Mouse (Mus musculus) erythroblast, embryonic 14.5 days (primary cell): Measurements from ENCODE around the gene Ptprd.

Experiments used
- GATA1 ChIP-seq: IDR thresholded peaks from 2 replicates; pipeline ENCODE4 v1.6.1; 2012; ENCODE audit warnings: low read length, inconsistent platforms, mixed read lengths
- TAL1 ChIP-seq: IDR thresholded peaks from 3 replicates; pipeline ENCODE4 v1.6.1; 2012; ENCODE audit warnings: low read length, inconsistent platforms, mixed read lengths

DNA sequence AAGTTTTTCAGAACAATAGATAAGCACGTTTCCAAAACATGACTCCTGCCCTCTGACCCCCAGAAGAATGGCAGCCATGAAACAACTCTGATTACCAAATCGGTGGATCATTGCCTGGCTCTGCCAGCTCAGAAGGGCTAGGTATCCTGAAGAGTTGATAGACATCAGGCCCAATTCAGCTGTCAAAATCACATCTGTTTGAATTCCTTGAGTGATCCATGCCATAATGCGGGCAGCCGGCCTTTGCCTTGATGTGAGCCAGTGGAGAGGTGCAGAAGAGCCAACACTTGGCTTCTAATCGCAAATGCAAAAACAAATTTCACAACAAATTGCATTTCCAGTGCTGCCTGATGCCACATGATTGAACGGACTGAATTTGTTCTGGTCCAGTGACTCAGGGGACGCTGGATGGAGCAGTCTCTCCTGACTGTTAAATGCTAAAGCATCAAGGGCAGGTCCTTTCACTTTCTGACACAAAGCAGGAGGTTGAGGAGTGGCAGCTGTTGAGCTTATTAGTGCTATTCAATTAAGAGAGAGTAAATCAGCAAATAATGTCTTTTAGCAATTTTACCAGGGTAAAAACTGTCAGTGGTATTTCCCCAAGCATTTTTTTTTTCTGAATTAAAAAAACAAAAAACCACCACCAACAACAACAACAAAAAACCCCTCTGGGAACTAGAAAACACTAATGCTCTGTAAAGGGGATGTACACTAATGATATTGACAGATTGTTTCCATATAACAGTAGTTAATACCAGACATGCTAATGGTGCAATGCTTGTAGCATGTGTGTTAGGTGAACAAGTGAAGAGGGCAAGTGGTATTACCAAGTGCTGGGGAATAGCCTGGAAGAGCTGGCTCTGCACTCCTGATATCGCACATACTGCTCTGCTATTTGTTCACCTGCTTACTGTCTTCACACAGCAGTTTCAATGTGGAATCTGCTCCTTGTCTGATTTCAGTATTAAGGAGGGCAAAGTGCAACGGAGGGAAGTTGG is 1413.5 kb downstream of the Ptprd start:
- TF ChIP-seq TAL1 (no peak), GATA1 (no peak)
